Mouse (Mus musculus) myocyte (in vitro differentiated cells): Measurements from ENCODE around the gene Gm13420.

ENCODE experiments used
- MAX ChIP-seq: IDR thresholded peaks from one replicate; pipeline ENCODE4 v1.6.1; 2011; ENCODE audit warnings: low read depth, mild to moderate bottlenecking, control low read depth
- POLR2A ChIP-seq: IDR thresholded peaks from one replicate; pipeline ENCODE4 v1.6.1; 2011; ENCODE audit warnings: low read depth, mild to moderate bottlenecking, control low read depth, moderate library complexity; ENCODE audit not compliant: insufficient read length
- TCF12 ChIP-seq: IDR thresholded peaks from one replicate; pipeline ENCODE4 v1.6.1; 2011; ENCODE audit warnings: mild to moderate bottlenecking, control low read depth; ENCODE audit not compliant: poor library complexity, insufficient read depth, severe bottlenecking
- USF1 ChIP-seq: IDR thresholded peaks from one replicate; pipeline ENCODE4 v1.6.1; 2011; ENCODE audit warnings: low read depth, mild to moderate bottlenecking, control low read depth, moderate library complexity

DNA sequence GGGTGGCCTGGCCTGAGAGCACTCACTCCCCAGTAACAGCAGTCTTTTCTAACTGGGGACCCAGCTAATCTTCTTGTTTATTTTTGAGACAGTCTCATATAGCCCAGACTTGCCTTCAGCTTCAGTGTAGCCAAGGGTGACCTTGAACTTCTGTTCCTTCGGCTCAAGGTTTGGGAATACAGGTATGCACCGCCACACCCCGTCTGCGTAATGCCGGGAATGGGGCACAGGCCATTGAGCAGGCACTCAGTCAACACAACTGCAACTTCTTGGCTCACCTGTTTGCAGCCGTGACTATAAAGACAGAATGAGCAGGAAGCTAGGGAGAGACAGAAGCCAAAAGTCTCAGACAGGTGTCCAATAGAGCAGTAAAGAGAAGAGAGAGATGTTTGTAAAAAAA is 7.2 kb downstream of the Gm13420 start:
- no peak for TF ChIP-seq USF1
- TF ChIP-seq POLR2A = no peak
- no peak for TF ChIP-seq MAX
- no peak for TF ChIP-seq TCF12
